Mouse (Mus musculus): ENCODE data around the gene Rad51d. TPM values are rescaled to one million over a fixed set of nuclear protein-coding genes. Genes with fewer than 3 reads are reported as not detected.

The Rad51d gene
- polyA plus RNA-seq (2015; fragmentation: Illumina TruSeq; extraction: RNeasy Lipid Tissue Mini Kit (QIAGEN cat#74804); ENCODE audit: insufficient read depth, low replicate concordance): 14.4 TPM

DNA sequence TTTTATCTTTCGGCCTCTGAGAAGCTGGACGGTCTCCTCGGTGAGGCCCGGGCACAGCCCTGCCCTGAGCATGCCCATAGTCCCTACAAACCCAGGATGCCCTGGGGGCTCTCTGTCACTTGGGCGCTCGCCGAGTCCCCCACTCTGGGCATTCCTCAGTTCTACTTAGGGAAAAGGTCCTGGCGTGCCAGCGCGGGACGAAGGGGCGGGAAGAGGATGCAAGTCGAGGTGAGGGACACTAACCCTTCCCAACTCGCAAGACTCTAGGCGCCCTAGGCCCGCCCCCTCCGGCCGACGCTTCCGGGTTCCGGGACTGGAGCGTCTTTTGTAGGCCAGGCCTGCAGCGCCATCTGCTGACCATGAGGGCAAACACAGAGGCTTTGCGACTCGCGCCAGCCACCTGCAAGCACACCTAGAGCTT lies at the start of gene Rad51d:
Rad51d (minus strand) TSS at position 273 of the 421 bp plus-strand sequence.

DNA sequence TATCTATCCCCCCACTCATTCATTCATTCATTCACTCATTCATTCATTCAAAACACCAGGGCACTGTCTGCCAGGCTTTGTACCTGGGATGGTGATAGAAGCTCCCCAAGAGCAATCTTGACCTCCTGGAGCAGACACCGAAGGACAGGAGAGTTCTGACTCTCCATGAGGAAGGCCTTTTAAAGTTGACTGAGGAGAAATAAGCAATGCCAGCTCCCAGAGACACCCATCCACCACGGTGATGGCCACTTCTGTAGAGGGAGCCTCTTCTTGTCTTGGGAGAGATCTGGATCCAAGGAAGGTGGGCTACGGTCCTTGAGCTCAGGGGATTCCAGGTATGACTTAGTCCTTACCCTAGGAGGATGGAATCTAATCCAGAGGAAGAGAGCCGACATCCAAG lies 19.8 kb upstream of the Rad51d start, which contains the start of gene Unc45b:
Unc45b (plus strand) TSS at position 301 of the 400 bp plus-strand sequence.

DNA sequence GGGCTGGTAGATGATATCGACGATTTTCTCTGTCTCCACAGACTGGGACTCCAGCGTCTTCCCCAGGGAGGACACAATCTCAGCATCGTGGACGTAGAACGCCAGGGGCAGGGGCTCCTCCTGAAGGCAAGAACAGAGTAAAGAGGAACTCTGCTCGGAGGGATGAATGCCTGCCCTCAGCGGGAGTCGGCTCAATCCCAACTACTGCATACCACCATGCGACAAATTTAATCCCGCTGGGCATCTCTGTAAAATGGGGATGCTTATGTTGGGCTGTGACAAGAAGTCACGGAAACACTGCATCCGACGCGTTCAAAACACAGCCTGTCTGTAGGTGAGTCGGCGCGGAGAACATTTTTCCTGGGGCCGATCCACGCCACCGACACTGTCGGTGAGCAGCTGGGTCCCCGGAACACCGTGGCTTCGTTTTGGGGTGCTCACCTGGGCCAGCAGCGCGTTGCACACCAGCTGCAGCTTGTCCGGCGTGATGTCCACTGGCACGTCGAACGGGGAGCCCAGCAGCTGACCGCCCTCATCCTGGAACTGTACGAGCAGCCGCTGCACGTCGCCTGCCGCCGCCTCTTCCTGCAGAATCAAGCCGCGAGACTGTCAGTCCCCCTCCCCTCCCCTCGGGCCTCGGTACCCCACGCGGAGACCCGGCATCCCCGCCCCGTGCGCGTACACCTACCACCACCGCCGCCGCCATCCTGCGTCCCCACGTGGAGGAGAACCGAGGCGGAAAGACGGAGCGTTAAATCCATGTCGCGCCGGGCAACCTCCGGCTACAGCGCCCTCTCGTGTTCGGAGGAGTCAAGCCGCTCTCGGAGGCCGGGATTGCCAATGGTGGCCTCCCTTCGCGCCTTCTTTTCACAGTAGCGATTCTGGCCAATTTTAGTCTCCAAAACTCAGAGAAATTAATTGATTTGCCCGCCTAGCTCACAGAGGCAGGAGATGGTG lies 17.5 kb upstream of the Rad51d start, which contains the start of gene Nle1:
Nle1 (minus strand) TSS at position 761 of the 957 bp plus-strand sequence.

DNA sequence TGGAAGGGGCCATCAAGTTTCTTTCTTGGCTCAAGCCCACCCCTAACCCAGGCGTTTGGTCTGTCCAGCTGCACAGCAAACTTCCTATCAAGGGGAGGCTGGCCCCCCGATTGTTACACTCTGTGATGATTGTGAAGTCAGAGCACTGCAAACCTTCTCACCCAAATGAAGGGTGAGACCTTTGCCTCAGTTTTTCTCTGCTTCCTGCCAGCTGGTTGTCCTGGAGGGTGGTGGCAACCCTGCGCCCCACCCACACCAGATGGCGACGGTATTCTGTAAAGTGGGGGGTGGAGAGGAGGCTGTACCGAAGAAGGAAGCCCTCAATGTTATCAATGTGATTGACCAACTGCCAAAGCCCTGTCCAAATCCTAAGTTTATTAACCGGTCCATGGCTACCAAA lies 1.5 kb upstream of the Rad51d start, which contains the start of gene Fndc8:
Fndc8 (plus strand) TSS at position 189 of the 400 bp plus-strand sequence.

DNA sequence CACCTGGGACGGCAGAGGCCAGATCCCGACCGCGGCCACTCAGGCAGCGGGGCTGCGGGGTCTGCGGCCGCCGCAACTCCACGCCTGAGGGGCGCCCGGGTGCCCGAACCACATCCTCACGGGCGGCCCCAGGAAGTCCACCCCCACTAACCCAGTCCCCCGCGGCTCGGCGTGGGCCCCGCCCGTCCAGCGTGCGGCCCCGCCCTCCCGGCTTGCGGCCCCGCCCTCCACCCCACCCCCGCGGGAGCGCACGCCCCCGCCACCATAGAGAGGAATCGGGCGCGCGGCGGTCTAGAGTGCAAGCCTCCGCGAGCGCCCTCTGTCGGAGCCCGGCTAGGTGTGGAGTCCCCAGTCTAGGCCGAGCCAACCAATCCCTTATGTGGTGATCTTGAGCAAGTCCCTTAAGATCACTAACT lies 19.4 kb downstream of the Rad51d start, which contains the start of gene Rffl:
Rffl (minus strand) TSS at position 180 of the 416 bp plus-strand sequence.

Other genes with a start within 250 kb of the Rad51d start
- gene Cct6b, start 126.3 kb downstream of the Rad51d start, polyA plus RNA-seq (2015; fragmentation: Illumina TruSeq; extraction: RNeasy Lipid Tissue Mini Kit (QIAGEN cat#74804); ENCODE audit: insufficient read depth, low replicate concordance): 0.64 TPM
- gene Zfp830, start 126.3 kb downstream of the Rad51d start, polyA plus RNA-seq (2015; fragmentation: Illumina TruSeq; extraction: RNeasy Lipid Tissue Mini Kit (QIAGEN cat#74804); ENCODE audit: insufficient read depth, low replicate concordance): 28.1 TPM
- gene Lig3, start 109.5 kb downstream of the Rad51d start, polyA plus RNA-seq (2015; fragmentation: Illumina TruSeq; extraction: RNeasy Lipid Tissue Mini Kit (QIAGEN cat#74804); ENCODE audit: insufficient read depth, low replicate concordance): 21.9 TPM
- 22.0 TPM for gene Rffl, start 19.4 kb downstream of the Rad51d start, polyA plus RNA-seq (2015; fragmentation: Illumina TruSeq; extraction: RNeasy Lipid Tissue Mini Kit (QIAGEN cat#74804); ENCODE audit: insufficient read depth, low replicate concordance)
- not detected for gene Fndc8, start 1.5 kb upstream of the Rad51d start, polyA plus RNA-seq (2015; fragmentation: Illumina TruSeq; extraction: RNeasy Lipid Tissue Mini Kit (QIAGEN cat#74804); ENCODE audit: insufficient read depth, low replicate concordance)
- 25.6 TPM for gene Nle1, start 17.8 kb upstream of the Rad51d start, polyA plus RNA-seq (2015; fragmentation: Illumina TruSeq; extraction: RNeasy Lipid Tissue Mini Kit (QIAGEN cat#74804); ENCODE audit: insufficient read depth, low replicate concordance)
- 0.65 TPM for gene Unc45b, start 19.9 kb upstream of the Rad51d start, polyA plus RNA-seq (2015; fragmentation: Illumina TruSeq; extraction: RNeasy Lipid Tissue Mini Kit (QIAGEN cat#74804); ENCODE audit: insufficient read depth, low replicate concordance)
- gene Slfn5, start 60.7 kb upstream of the Rad51d start, polyA plus RNA-seq (2015; fragmentation: Illumina TruSeq; extraction: RNeasy Lipid Tissue Mini Kit (QIAGEN cat#74804); ENCODE audit: insufficient read depth, low replicate concordance): 69.7 TPM
- gene Slfn9, start 101.2 kb upstream of the Rad51d start, polyA plus RNA-seq (2015; fragmentation: Illumina TruSeq; extraction: RNeasy Lipid Tissue Mini Kit (QIAGEN cat#74804); ENCODE audit: insufficient read depth, low replicate concordance): 7.9 TPM
- 77.5 TPM for gene Slfn8, start 130.2 kb upstream of the Rad51d start, polyA plus RNA-seq (2015; fragmentation: Illumina TruSeq; extraction: RNeasy Lipid Tissue Mini Kit (QIAGEN cat#74804); ENCODE audit: insufficient read depth, low replicate concordance)
- gene Slfn2, start 174.5 kb upstream of the Rad51d start, polyA plus RNA-seq (2015; fragmentation: Illumina TruSeq; extraction: RNeasy Lipid Tissue Mini Kit (QIAGEN cat#74804); ENCODE audit: insufficient read depth, low replicate concordance): 306 TPM
- 71.6 TPM for gene Slfn1, start 226.2 kb upstream of the Rad51d start, polyA plus RNA-seq (2015; fragmentation: Illumina TruSeq; extraction: RNeasy Lipid Tissue Mini Kit (QIAGEN cat#74804); ENCODE audit: insufficient read depth, low replicate concordance)

Data from spleen, adult 10 weeks (tissue).